Mouse (Mus musculus): ENCODE measurements at regions not wholly inside any gene's neighbourhood (a gene's known extent, or its start where the extent isn't known, plus 50 kb on each side); places are given as distances from the start of the nearest gene placed in this dataset.
A peak's percentile ranks its signal among the peaks of the same experiment; 100 is the strongest.

- DNase-seq (ENCODE audit: low spot score in 2 of 2), result no peak
These were observed 1333.5 kb upstream of the Gm38303 start for GRCm38 (mm10) chr3:11668960-11669359.

GRCm38 (mm10) chr3:11639329-11639728 is 1303.8 kb upstream of the Gm38303 start:
- no peak for DNase-seq (ENCODE audit: low spot score in 2 of 2)

- DNase-seq (ENCODE audit: low spot score in 2 of 2), result peak in 1 of 2 experiments; percentile 10
These were observed 1266.0 kb upstream of the Gm38303 start for GRCm38 (mm10) chr3:11601496-11601895.

- DNase-seq (ENCODE audit: low spot score in 2 of 2), result no peak
These were observed 1228.4 kb upstream of the Gm38303 start for GRCm38 (mm10) chr3:11563851-11564250.

- DNase-seq (ENCODE audit: low spot score in 2 of 2), result no peak
These were observed 1227.4 kb upstream of the Gm38303 start for GRCm38 (mm10) chr3:11562901-11563300.

All from frontal cortex, postnatal 36 days (tissue).